Mouse (Mus musculus) cerebellum, adult 9-10 months (tissue): ENCODE measurements around the gene Fam92b.

Experiments
- DNase-seq: peaks from one replicate; pipeline ENCODE4 v3.0.0; 2022

Gene Fam92b

GRCm38 (mm10) chr8:120150028-120150427, 27.2 kb downstream of the Fam92b start:
- DNase-seq, result no peak

- DNase-seq, result no peak
Measured at GRCm38 (mm10) chr8:120146051-120146450, 31.2 kb downstream of the Fam92b start.

- peak; percentile 81 for DNase-seq
Measured at GRCm38 (mm10) chr8:120144652-120145301, 32.5 kb downstream of the Fam92b start.

GRCm38 (mm10) chr8:120143911-120144651, 33.2 kb downstream of the Fam92b start:
- DNase-seq, result peak; percentile 71

DNA sequence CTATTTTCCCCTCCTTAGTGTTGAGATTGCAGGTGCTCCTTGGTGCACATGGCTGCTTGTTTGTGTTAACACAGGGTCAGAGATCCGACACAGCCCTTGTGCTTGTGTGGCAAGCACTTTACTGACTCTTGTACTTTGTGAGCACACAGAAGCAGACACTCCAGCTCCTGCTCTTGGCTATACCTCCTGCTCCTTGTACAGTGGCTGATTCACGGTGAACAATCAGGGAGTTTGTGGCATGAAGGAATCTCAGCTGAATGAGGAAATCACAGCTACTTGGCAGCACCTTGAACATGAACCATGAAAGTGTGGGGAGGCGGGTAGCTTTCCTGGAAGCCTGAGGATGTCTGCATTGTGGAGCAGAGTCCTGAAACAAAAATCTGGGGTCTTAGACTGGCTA, 36.5 kb downstream of the Fam92b start:
- no peak for DNase-seq

DNA sequence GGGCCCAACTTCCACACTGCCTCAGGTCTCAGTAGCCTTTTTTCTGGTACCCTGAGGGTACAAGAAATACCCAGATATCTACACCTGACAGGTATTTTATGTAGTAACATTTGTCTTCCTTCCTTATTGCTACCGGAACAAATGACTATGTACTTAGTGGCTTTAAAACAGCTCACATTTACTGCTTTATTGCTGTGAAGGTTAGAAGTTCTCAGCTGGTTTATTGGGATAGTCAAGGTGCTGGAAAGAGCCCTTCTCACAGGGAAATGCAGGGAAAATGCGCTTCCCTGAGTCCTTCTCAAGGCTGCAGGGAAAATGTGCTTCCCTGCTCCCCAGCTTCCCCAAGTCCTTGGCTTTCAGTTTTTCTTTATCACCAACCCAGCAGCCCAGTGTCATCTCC, 38.3 kb downstream of the Fam92b start:
- no peak for DNase-seq

GRCm38 (mm10) chr8:120136618-120137017, 40.6 kb downstream of the Fam92b start:
- DNase-seq, result peak; percentile 83

GRCm38 (mm10) chr8:120135687-120136086, 41.6 kb downstream of the Fam92b start:
- no peak for DNase-seq

- DNase-seq, result peak; percentile 97
Measured at GRCm38 (mm10) chr8:120133169-120133568, 44.1 kb downstream of the Fam92b start.

GRCm38 (mm10) chr8:120131158-120131557, 46.1 kb downstream of the Fam92b start:
- no peak for DNase-seq

DNA sequence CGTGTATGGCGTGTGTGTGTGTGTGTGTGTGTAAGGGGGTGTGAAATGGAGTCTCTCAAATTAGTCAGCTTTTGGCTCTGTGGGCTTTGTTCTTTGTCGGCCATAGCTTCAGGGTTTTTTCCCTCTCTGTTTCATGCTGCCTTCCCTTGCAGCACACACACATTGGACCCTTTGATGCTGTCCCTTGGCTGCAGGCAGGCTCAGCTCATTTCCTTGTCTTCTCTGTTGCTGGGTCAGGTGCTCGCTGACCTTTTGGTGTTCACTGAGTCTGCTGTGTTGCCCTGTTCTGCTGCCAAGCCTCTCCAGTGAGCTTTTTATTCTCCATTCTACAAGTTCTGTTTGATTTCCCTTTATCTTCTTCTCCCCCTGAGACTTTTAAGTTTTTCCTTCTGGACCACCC, 47.7 kb downstream of the Fam92b start:
- no peak for DNase-seq

GRCm38 (mm10) chr8:120126357-120127161, 50.7 kb downstream of the Fam92b start:
- DNase-seq, result no peak

- DNase-seq, result no peak
Measured at GRCm38 (mm10) chr8:120124836-120125389, 52.4 kb downstream of the Fam92b start.

GRCm38 (mm10) chr8:120124261-120124660, 53.0 kb downstream of the Fam92b start:
- no peak for DNase-seq

- DNase-seq, result no peak
Measured at GRCm38 (mm10) chr8:120120951-120121350, 56.3 kb downstream of the Fam92b start.

DNA sequence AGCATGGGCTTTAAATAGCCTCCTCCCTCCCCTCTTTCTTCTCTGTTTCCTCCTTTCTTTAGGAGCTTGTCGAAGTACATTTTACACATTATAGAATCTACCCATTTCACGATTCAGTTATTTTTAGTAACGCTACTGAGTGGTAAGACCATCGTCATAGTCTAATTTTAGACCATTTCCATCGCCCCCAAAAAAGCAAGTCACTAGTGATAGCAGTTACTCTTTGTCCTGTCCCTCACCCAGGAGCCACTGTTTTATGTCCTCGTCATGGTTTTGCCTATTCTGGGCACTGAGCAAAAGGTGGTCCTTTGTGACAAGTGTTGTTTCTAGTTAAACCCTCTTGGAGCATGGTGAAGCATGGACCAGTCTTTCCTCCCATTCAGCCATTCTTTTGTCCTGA, 57.3 kb downstream of the Fam92b start:
- no peak for DNase-seq

GRCm38 (mm10) chr8:120119429-120119828, 57.8 kb downstream of the Fam92b start:
- no peak for DNase-seq

- no peak for DNase-seq
Measured at GRCm38 (mm10) chr8:120118847-120119246, 58.4 kb downstream of the Fam92b start.

DNA sequence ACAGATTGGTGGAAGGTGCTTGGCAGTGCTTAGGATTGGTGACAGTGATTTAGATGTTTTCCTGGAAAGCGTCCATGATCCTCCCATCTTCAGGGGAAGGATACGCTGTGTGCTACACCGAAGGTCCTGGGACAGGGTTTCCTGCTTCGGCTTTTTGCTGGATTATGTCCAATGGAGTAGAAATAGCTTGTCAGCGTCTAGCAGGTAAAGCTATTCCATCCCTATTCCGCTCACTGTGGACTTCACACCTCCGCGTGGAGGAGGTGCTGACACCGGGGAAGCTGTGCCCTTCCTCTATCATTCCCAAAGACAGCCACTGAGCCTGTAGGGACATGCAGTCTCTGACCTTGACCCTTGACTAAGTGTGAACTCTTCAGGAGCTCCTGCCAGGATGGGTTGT, 59.1 kb downstream of the Fam92b start:
- DNase-seq, result no peak

DNA sequence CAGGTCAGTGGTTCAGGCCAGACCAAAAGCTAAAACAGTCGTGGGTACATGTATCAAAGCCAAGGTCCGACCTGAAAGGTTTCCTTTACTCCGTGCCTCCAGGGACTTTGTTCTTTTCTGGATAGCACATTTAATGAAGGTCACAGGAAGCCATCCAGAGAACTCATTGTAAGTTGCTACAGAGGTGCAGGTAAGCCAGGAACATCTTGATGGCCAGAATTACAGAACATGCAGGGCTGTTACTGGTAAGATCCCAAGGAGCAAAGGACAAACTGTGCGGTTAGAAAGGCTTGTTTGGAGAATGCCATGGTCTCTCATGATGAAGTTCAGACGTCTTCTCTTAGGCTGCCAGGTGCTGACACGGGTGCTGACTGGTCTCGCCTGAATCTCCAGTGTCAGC, 60.7 kb downstream of the Fam92b start:
- no peak for DNase-seq
